Mouse (Mus musculus) urinary bladder, postnatal 4 days (tissue): ENCODE results near the gene Grik4.

Experiments
- DNase-seq, 2 experiments: peaks; one replicate each; pipeline ENCODE4 v3.0.0; 2021 to 2022; ENCODE audit warnings: low spot score in 2 of 2

Gene Grik4

GRCm38 (mm10) chr9:42898091-42898591 lies 46.2 kb downstream of the Grik4 start:
- DNase-seq: no peak

- no peak for DNase-seq
Measured at GRCm38 (mm10) chr9:42897361-42898051, 46.8 kb downstream of the Grik4 start.

- DNase-seq: no peak
Measured at GRCm38 (mm10) chr9:42896421-42897210, 47.7 kb downstream of the Grik4 start.

GRCm38 (mm10) chr9:42892765-42893164 lies 51.5 kb downstream of the Grik4 start:
- no peak for DNase-seq

- no peak for DNase-seq
Measured at GRCm38 (mm10) chr9:42887930-42888329, 56.4 kb downstream of the Grik4 start.

- DNase-seq: no peak
Measured at GRCm38 (mm10) chr9:42886112-42886766, 58.1 kb downstream of the Grik4 start.

GRCm38 (mm10) chr9:42885566-42885965 lies 58.7 kb downstream of the Grik4 start:
- DNase-seq: no peak

GRCm38 (mm10) chr9:42885123-42885522 lies 59.2 kb downstream of the Grik4 start:
- DNase-seq: no peak

GRCm38 (mm10) chr9:42883006-42883759 lies 61.1 kb downstream of the Grik4 start:
- DNase-seq: no peak

- no peak for DNase-seq
Measured at GRCm38 (mm10) chr9:42882313-42882712, 62.0 kb downstream of the Grik4 start.

- DNase-seq: no peak
Measured at GRCm38 (mm10) chr9:42881040-42881439, 63.3 kb downstream of the Grik4 start.

GRCm38 (mm10) chr9:42878401-42878800 lies 65.9 kb downstream of the Grik4 start:
- no peak for DNase-seq

GRCm38 (mm10) chr9:42872885-42873284 lies 71.4 kb downstream of the Grik4 start:
- no peak for DNase-seq

GRCm38 (mm10) chr9:42871681-42872080 lies 72.6 kb downstream of the Grik4 start:
- DNase-seq: no peak

- DNase-seq: no peak
Measured at GRCm38 (mm10) chr9:42870257-42870656, 74.0 kb downstream of the Grik4 start.

GRCm38 (mm10) chr9:42868508-42868907 lies 75.8 kb downstream of the Grik4 start:
- DNase-seq: no peak

- DNase-seq: no peak
Measured at GRCm38 (mm10) chr9:42866650-42867049, 77.6 kb downstream of the Grik4 start.

GRCm38 (mm10) chr9:42865036-42865829 lies 79.1 kb downstream of the Grik4 start:
- no peak for DNase-seq

- DNase-seq: no peak
Measured at GRCm38 (mm10) chr9:42863360-42863759, 80.9 kb downstream of the Grik4 start.

GRCm38 (mm10) chr9:42861711-42862110 lies 82.6 kb downstream of the Grik4 start:
- no peak for DNase-seq

GRCm38 (mm10) chr9:42861238-42861637 lies 83.1 kb downstream of the Grik4 start:
- DNase-seq: no peak
